Mouse (Mus musculus) duodenum, adult 2 months (tissue): ENCODE data around the gene Agtrap. TPM values are rescaled to one million over a fixed set of nuclear protein-coding genes. Genes with fewer than 3 reads are reported as not detected.

Source experiments
- polyA plus RNA-seq: library from polyadenylated mRNA; depleted of rRNA; stranded (reverse); fragments of >200 nt; gene quantifications from 2 replicates; pipeline ENCODE4 v1.2.3, GENCODE M21; 2012; ENCODE audit warnings: low replicate concordance; rRNA removed

Agtrap gene
- polyA plus RNA-seq = 17.5 and 26.5 TPM in 2 replicates

DNA sequence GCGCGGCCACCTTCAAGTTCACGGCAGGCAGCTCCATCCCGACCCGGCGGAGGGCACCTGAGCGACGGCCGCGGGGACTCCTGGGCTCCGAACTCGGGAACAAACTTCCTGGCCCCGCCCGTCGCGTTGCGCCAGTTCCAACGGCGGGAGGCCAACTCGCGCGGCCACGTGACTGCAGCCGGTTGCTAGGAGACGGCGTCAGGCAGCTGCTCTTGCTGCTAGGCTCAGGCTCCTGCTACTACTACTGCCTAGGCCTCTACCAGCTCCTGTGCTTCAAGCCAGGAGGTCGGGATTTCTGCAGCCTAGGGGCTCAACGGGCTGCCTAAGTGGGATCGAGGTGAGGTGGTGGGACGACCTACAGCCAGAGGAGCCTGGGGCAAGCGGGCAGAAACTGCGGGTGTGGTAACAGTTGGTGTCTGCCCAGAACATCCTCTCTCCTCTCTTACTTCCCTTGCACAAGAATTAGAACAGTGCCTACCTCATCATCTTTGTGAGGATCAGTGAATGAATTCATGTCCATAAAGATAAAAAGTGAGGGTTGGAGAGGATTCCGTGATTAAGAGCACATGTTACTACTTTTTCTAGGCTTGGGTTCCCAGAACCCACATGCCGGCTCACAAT, at the start of gene Agtrap:
Agtrap (minus strand) TSS at position 125 of the 621 bp plus-strand sequence.

GRCm38 (mm10) chr4:148130561-148131413, 43.0 kb upstream of the Agtrap start, which contains the start of gene Draxin:
Gene Draxin (minus strand): TSS chr4:148130698.

GRCm38 (mm10) chr4:148130133-148130532, 42.3 kb upstream of the Agtrap start, which contains the start of gene Mad2l2:
Gene Mad2l2 (plus strand): TSS chr4:148130384.

DNA sequence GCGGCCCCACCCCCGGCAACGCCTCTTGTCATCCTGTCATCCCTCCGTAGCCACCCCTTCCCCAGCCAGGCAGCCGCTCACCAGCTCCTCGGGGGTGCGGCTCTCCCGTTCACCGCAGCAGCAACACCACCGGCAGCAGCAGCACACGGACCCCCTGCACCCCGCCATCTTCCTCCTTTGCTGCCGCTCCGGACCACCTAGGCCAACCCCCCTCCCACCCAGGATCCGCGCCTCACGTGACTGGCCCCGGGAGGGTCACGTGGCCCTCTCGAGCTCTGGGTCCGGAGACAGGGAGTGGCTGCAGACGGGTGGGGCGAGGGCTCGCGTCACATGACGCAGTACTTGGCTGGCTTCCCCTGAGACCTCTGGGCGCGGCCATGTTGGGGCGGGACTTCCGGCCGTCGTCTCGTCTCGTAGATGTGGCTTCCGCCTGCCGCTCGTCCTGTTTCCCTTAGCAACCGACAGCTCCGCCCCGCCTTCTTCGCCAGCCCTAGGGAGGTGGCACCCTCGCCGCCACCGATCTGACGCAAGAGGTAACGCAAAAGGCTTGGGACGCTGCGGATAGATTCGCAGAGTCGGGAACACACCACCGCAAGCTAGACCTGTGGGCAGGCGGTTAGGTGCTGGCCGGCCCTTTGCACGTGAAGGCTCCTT, 49.1 kb downstream of the Agtrap start, which contains the start of the genes Clcn6 and Mthfr:
Clcn6 (minus strand) TSS at position 222 of the 654 bp plus-strand sequence.
Mthfr (plus strand) TSS at position 478 of the 654 bp plus-strand sequence.

Other genes starting within 250 kb of the Agtrap start
- gene Zfp933, start 239.7 kb downstream of the Agtrap start, polyA plus RNA-seq = 0.06 and 0.15 TPM in 2 replicates
- gene Miip, start 219.2 kb downstream of the Agtrap start, polyA plus RNA-seq = 40.1 and 76.6 TPM in 2 replicates
- gene Fv1, start 219.1 kb downstream of the Agtrap start, polyA plus RNA-seq = 0.12 and 0.21 TPM in 2 replicates
- 47.4 and 55.3 TPM in 2 replicates for gene Mfn2, start 183.3 kb downstream of the Agtrap start, polyA plus RNA-seq
- gene Plod1, start 151.3 kb downstream of the Agtrap start, polyA plus RNA-seq = 12.4 and 13.9 TPM in 2 replicates
- gene 2510039O18Rik, start 147.1 kb downstream of the Agtrap start, polyA plus RNA-seq = 118 and 193 TPM in 2 replicates
- not detected in 2 replicates for gene Nppb, start 102.2 kb downstream of the Agtrap start, polyA plus RNA-seq
- not detected in 2 replicates for gene Nppa, start 87.3 kb downstream of the Agtrap start, polyA plus RNA-seq
- 2.5 TPM in 2 replicates for gene Clcn6, start 49.2 kb downstream of the Agtrap start, polyA plus RNA-seq
- 4.0 and 7.1 TPM in 2 replicates for gene Mthfr, start 49.0 kb downstream of the Agtrap start, polyA plus RNA-seq
- 12.9 and 14.4 TPM in 2 replicates for gene Mad2l2, start 42.4 kb upstream of the Agtrap start, polyA plus RNA-seq
- gene Draxin, start 42.7 kb upstream of the Agtrap start, polyA plus RNA-seq = 0.08 TPM in 1 of 2 replicates, not detected in the other
- 32.2 and 64.6 TPM in 2 replicates for gene Fbxo6, start 64.1 kb upstream of the Agtrap start, polyA plus RNA-seq
- gene Fbxo44, start 72.5 kb upstream of the Agtrap start, polyA plus RNA-seq = 10.8 and 13.5 TPM in 2 replicates
- gene Fbxo2, start 72.6 kb upstream of the Agtrap start, polyA plus RNA-seq = 0.19 and 0.60 TPM in 2 replicates
- 0.13 and 0.92 TPM in 2 replicates for gene Disp3, start 199.9 kb upstream of the Agtrap start, polyA plus RNA-seq